In genomic region chr2:172662165-172662564, GRCm38 (mm10) we compare ENCODE assay signal across 23 mouse cellular contexts.
DNase-seq lines count a peak whose midpoint lies in the region; ATAC-seq and TF ChIP-seq lines count a peak whose summit lies in the region.
"Had no signal": no experiment of that assay in that cellular context is flagged by ENCODE, and none has a peak within 500 bp of the region (broad histone marks: within the 10 kb centered on the region; RNA-seq: fewer than 3 reads in every experiment).

No protein-coding gene starts in this region.

- H3K27ac ChIP-seq in hindbrain, postnatal 0 days: no peak overlapping the region
- no peak overlapping the region for H3K27ac ChIP-seq in hindbrain, embryonic 12.5 days
- H3K27ac ChIP-seq in embryonic fibroblast, embryonic 13.5 days (ENCODE audit: insufficient read depth, low read length): no peak overlapping the region
- H3K27ac ChIP-seq: hindbrain, embryonic 10.5 days; limb, embryonic 13.5 days; liver, embryonic 12.5 days; lung, embryonic 15.5 days; macrophage had no signal

- H3K4me2 ChIP-seq in hindbrain, postnatal 0 days (ENCODE audit: low read depth, low read length): no peak overlapping the region
- no peak overlapping the region for H3K4me2 ChIP-seq in hindbrain, embryonic 12.5 days (replicated peaks)
- H3K4me2 ChIP-seq: lung, embryonic 15.5 days had no signal

- no peaks in the 10 kb centered on the region for H3K4me1 ChIP-seq in hindbrain, postnatal 0 days (ENCODE audit: insufficient read depth, low read length)
- peaks cover 19% of the 10 kb centered on the region for H3K4me1 ChIP-seq in hindbrain, embryonic 12.5 days
- peaks cover 52% of the 10 kb centered on the region for H3K4me1 ChIP-seq in E14TG2a.4 (replicated peaks; ENCODE audit: low read depth, low read length)
- 0 out of 2 replicates have a peak, but pooled peaks cover 3% of the 10 kb centered on the region for H3K4me1 ChIP-seq in embryonic fibroblast, embryonic 13.5 days (ENCODE audit: control insufficient read depth, insufficient read depth, low read length)
- H3K4me1 ChIP-seq: liver, embryonic 12.5 days; lung, embryonic 15.5 days had no signal

- DNase-seq in hindbrain, postnatal 0 days (ENCODE audit: low spot score): no peak
- peak; percentile 60 for DNase-seq in ES-CJ7 (ENCODE audit: low read depth, low spot score)
- no peak for DNase-seq in gastrocnemius, postnatal 14 days
- no peak for DNase-seq in frontal cortex, postnatal 25 days (ENCODE audit: low spot score in 2 of 2)
- DNase-seq: adrenal gland, adult 8-10 months; B cell, adult 2 months; cerebellum, adult 2 months; cerebellum, postnatal 25 days; embryo, embryonic 11 days; kidney, adult 18-20 months; kidney, postnatal 4 days; thymus, adult 2 months had no signal

- no peaks in the 10 kb centered on the region for H3K36me3 ChIP-seq in hindbrain, postnatal 0 days (ENCODE audit: insufficient read depth, low read length)
- no peaks in the 10 kb centered on the region for H3K36me3 ChIP-seq in hindbrain, embryonic 12.5 days
- H3K36me3 ChIP-seq in E14TG2a.4 (ENCODE audit: insufficient read depth, low read length): no peaks in the 10 kb centered on the region
- H3K36me3 ChIP-seq: forebrain, embryonic 10.5 days; hindbrain, embryonic 10.5 days; limb, embryonic 13.5 days; liver, embryonic 12.5 days; lung, embryonic 15.5 days had no signal

- TF ChIP-seq CTCF in hindbrain, postnatal 0 days (IDR thresholded peaks at IDR 0.05; ENCODE audit: low read depth): peak; percentile 25; the same call in 1 of the 2 replicates
- TF ChIP-seq CTCF in E14TG2a.4 (conservative IDR thresholded peaks at IDR 0.05; ENCODE audit: low read length): peak; percentile 48
- TF ChIP-seq CTCF in embryonic fibroblast, embryonic 13.5 days (IDR thresholded peaks at IDR 0.05; ENCODE audit: borderline replicate concordance, insufficient read depth, low read length): peak; percentile 8; the same call in 1 of the 2 replicates

- 58% methylated on average over 11 of the region's 11 CpGs for WGBS in hindbrain, postnatal 0 days
- 54% methylated on average over 11 of the region's 11 CpGs for WGBS in hindbrain, embryonic 12.5 days

- H3K27me3 ChIP-seq in hindbrain, postnatal 0 days (ENCODE audit: insufficient read depth, low read length): peaks cover 23% of the 10 kb centered on the region
- H3K27me3 ChIP-seq in hindbrain, embryonic 12.5 days: peaks cover 55% of the 10 kb centered on the region
- H3K27me3 ChIP-seq in E14TG2a.4 (ENCODE audit: insufficient read depth, low read length): peaks cover 44% of the 10 kb centered on the region

- H3K4me3 ChIP-seq in hindbrain, postnatal 0 days (ENCODE audit: low read length): no peak overlapping the region
- H3K4me3 ChIP-seq in hindbrain, embryonic 12.5 days: no peak overlapping the region
- no peak overlapping the region for H3K4me3 ChIP-seq in E14TG2a.4 (replicated peaks; ENCODE audit: low read length)
- no peak overlapping the region for H3K4me3 ChIP-seq in embryonic fibroblast, embryonic 13.5 days (ENCODE audit: insufficient read depth, low read length)
- H3K4me3 ChIP-seq: limb, embryonic 13.5 days; liver, embryonic 12.5 days; lung, embryonic 15.5 days had no signal

- no peak for TF ChIP-seq POLR2A in embryonic fibroblast, embryonic 13.5 days (IDR thresholded peaks at IDR 0.05; ENCODE audit: low read depth, low read length)

- H3K9me3 ChIP-seq in hindbrain, postnatal 0 days (ENCODE audit: low read length): no peaks in the 10 kb centered on the region
- H3K9me3 ChIP-seq in hindbrain, embryonic 12.5 days (replicated peaks): no peaks in the 10 kb centered on the region
- peaks cover 5% of the 10 kb centered on the region; the same call in 1 of the 2 replicates for H3K9me3 ChIP-seq in E14TG2a.4 (ENCODE audit: low read length)
- H3K9me3 ChIP-seq: forebrain, embryonic 10.5 days; hindbrain, embryonic 10.5 days; limb, embryonic 13.5 days; liver, embryonic 12.5 days; lung, embryonic 15.5 days had no signal

- ATAC-seq in hindbrain, postnatal 0 days: no peak
- ATAC-seq in hindbrain, embryonic 12.5 days (ENCODE audit: low FRiP score): no peak
- ATAC-seq: activated CD4-positive, CD25-positive, alpha-beta regulatory T cell, adult 4 months; forebrain, embryonic 16.5 days had no signal

- intact Hi-C loops in gastrocnemius, postnatal 14 days (cut with DNase I; ENCODE audit: low total_unique reads): no loop called here

- H3K9ac ChIP-seq in hindbrain, postnatal 0 days (replicated peaks; ENCODE audit: low read length): no peak overlapping the region
- no peak overlapping the region for H3K9ac ChIP-seq in hindbrain, embryonic 12.5 days
- H3K9ac ChIP-seq: limb, embryonic 13.5 days; liver, embryonic 12.5 days; lung, embryonic 15.5 days had no signal
